In genomic region chr11:97050216-97050943, GRCm38 (mm10) we compare ENCODE assay signal across 8 mouse cellular contexts. TPM values are rescaled to one million over a fixed set of nuclear protein-coding genes. Genes with fewer than 3 reads are reported as not detected.
DNase-seq lines count a peak whose midpoint lies in the region; ATAC-seq and TF ChIP-seq lines count a peak whose summit lies in the region.

TSS of gene Osbpl7 (plus strand) at chr11:97050628.

- peak within 1 kb of the TSS; percentile 77 for H3K4me2 ChIP-seq in forebrain, embryonic 16.5 days (ENCODE audit: low read length)
- H3K4me2 ChIP-seq in lung, embryonic 14.5 days, result peak within 1 kb of the TSS; percentile 90

- no peaks in the 10 kb centered on the region for H3K27me3 ChIP-seq in forebrain, embryonic 16.5 days (replicated peaks; ENCODE audit: control insufficient read depth, insufficient read depth, low read length)
- H3K27me3 ChIP-seq in lung, embryonic 14.5 days (ENCODE audit: insufficient read depth, low read length), result no peaks in the 10 kb centered on the region

- no peak within 1 kb of the TSS; the same call in 1 of the 2 replicates for H3K27ac ChIP-seq in forebrain, embryonic 16.5 days (ENCODE audit: low read length)
- peak within 1 kb of the TSS; percentile 31; the same call in 1 of the 2 replicates for H3K27ac ChIP-seq in lung, embryonic 14.5 days (ENCODE audit: low read depth)
- H3K27ac ChIP-seq in olfactory bulb, adult 2 months (ENCODE audit: insufficient read depth, low read depth, low read length), result no peak within 1 kb of the TSS

- TF ChIP-seq POLR2A in olfactory bulb, adult 2 months (IDR thresholded peaks at IDR 0.05; ENCODE audit: insufficient read depth, low read depth, low read length), result no peak

- no peaks in the 10 kb centered on the region for H3K9me3 ChIP-seq in forebrain, embryonic 16.5 days (ENCODE audit: control insufficient read depth, low read length)
- no peaks in the 10 kb centered on the region for H3K9me3 ChIP-seq in lung, embryonic 14.5 days (ENCODE audit: low read depth, low read length)

- intact Hi-C loops in heart, postnatal 25 days (cut with DNase I), result no loop called here

- DNase-seq in ES-CJ7 (ENCODE audit: low read depth, low spot score), result peak; percentile 66
- peak; percentile 68 for DNase-seq in cerebellum, adult 11 months
- DNase-seq in heart, postnatal 25 days (ENCODE audit: low spot score), result peak; percentile 48
- DNase-seq in layer of hippocampus, adult 18-20 months (ENCODE audit: low spot score in 2 of 2), result peak; percentile 81 to 82
- peak; percentile 82 for DNase-seq in lung, embryonic 14.5 days
- peak; percentile 85 for DNase-seq in thymus, postnatal 0 days (ENCODE audit: low spot score)

- H3K36me3 ChIP-seq in forebrain, embryonic 16.5 days (ENCODE audit: control insufficient read depth, insufficient read depth), result peaks cover 4% of the 10 kb centered on the region; the same call in 1 of the 2 replicates
- peaks cover 42% of the 10 kb centered on the region for H3K36me3 ChIP-seq in lung, embryonic 14.5 days (ENCODE audit: insufficient read depth)

- TF ChIP-seq CTCF in lung, embryonic 14.5 days (IDR thresholded peaks at IDR 0.05; ENCODE audit: low read depth), result peak; percentile 49
- TF ChIP-seq CTCF in olfactory bulb, adult 2 months (IDR thresholded peaks at IDR 0.05; ENCODE audit: insufficient read depth, low read depth, low read length), result no peak

- peak; percentile 93 for ATAC-seq in forebrain, embryonic 16.5 days
- peak; percentile 74 for ATAC-seq in lung, embryonic 14.5 days (ENCODE audit: insufficient read depth)

- H3K4me1 ChIP-seq in forebrain, embryonic 16.5 days (replicated peaks; ENCODE audit: control insufficient read depth, insufficient read depth, low read length), result peaks cover 20% of the 10 kb centered on the region
- 0 out of 2 replicates have a peak, but pooled peaks cover 8% of the 10 kb centered on the region for H3K4me1 ChIP-seq in lung, embryonic 14.5 days (ENCODE audit: insufficient read depth)
- peaks cover 20% of the 10 kb centered on the region for H3K4me1 ChIP-seq in olfactory bulb, adult 2 months (ENCODE audit: control insufficient read depth, insufficient read depth, low read length)

- WGBS in forebrain, embryonic 16.5 days, result 3% methylated on average over 18 of the region's 18 CpGs
- whole genome bisulfite sequencing in lung, embryonic 14.5 days, result 6% methylated on average over 18 of the region's 18 CpGs
- WGBS in olfactory bulb, adult 2 months, result 4% methylated on average over 18 of the region's 18 CpGs

- peak within 1 kb of the TSS; percentile 80 for H3K9ac ChIP-seq in forebrain, embryonic 16.5 days (replicated peaks; ENCODE audit: low read depth, low read length)
- peak within 1 kb of the TSS; percentile 66 for H3K9ac ChIP-seq in lung, embryonic 14.5 days

- peak within 1 kb of the TSS; percentile 67 for H3K4me3 ChIP-seq in forebrain, embryonic 16.5 days (replicated peaks; ENCODE audit: low read length)
- peak within 1 kb of the TSS; percentile 65 for H3K4me3 ChIP-seq in lung, embryonic 14.5 days (ENCODE audit: low read depth, low read length)
- peak within 1 kb of the TSS; percentile 64 for H3K4me3 ChIP-seq in olfactory bulb, adult 2 months (ENCODE audit: insufficient read depth, low read depth, low read length)

RNA-seq across cellular contexts. Expression of gene Osbpl7, which starts in this region (rescaled TPM):
- 11.0 and 13.1 TPM in 2 replicates for polyA plus RNA-seq in forebrain, embryonic 16.5 days (2015; fragmentation: Nextera tagmentation; extraction: Ambion mirVana)
- 1 to 10 TPM; 5.1 to 5.5 TPM for total RNA-seq in heart, postnatal 25 days (2021)
- total RNA-seq in layer of hippocampus, adult 18-20 months (2021), result 10 to 100 TPM; 16.3 to 17.7 TPM
- polyA plus RNA-seq in lung, embryonic 14.5 days (2014; fragmentation: Nextera tagmentation; extraction: Ambion mirVana), result 6.3 and 12.8 TPM in 2 replicates
- not detected in 2 replicates for polyA plus RNA-seq in olfactory bulb, adult 2 months (2012; ENCODE audit: insufficient read depth, insufficient read length, low replicate concordance, missing spikeins)
- polyA plus RNA-seq in thymus, postnatal 0 days (2015; fragmentation: Nextera tagmentation; extraction: Ambion mirVana), result 9.9 and 11.6 TPM in 2 replicates
